Mouse (Mus musculus): ENCODE data around the gene Zswim8. TPM values are rescaled to one million over a fixed set of nuclear protein-coding genes. Genes with fewer than 3 reads are reported as not detected.

Zswim8 gene
- polyA plus RNA-seq, 1 experiment: 221 TPM

DNA sequence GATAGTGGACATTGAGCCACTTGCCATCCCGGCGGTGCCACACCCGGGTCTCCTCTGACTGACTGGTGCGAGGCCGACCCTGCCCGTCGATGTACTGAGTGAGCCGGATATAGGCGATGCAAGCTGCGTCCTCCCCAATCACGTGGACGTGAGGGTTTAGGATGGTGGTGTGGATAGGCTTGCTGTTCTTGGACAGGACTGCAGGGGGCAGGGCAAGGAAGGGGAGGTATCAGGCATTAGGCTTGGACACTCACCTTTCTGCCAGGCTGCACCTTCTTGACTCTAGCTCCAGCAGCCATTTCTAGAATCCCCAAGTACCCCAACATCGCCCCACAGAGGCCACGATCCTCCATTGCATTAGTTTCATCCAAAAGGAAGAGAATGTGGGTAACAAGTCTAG is 30.0 kb downstream of the Zswim8 start:
- peak; percentile 77 for TF ChIP-seq CTCF (IDR thresholded peaks at IDR 0.05; ENCODE audit: insufficient read depth, low read length)
- TF ChIP-seq POLR2A (IDR thresholded peaks at IDR 0.05; ENCODE audit: borderline replicate concordance, extremely low read depth, low read depth, low read length): no peak
- peak; percentile 70 for DNase-seq
- 35% methylated on average over 14 of the region's 14 CpGs for WGBS
- Histone ChIP-seq H3K4me1 (ENCODE audit: control insufficient read depth, insufficient read depth, low read length) (peaks cover 8% of the 10 kb centered on the region), H3K4me3 (replicated peaks; ENCODE audit: extremely low read depth, low read depth, low read length) (no peak overlapping the region)

DNA sequence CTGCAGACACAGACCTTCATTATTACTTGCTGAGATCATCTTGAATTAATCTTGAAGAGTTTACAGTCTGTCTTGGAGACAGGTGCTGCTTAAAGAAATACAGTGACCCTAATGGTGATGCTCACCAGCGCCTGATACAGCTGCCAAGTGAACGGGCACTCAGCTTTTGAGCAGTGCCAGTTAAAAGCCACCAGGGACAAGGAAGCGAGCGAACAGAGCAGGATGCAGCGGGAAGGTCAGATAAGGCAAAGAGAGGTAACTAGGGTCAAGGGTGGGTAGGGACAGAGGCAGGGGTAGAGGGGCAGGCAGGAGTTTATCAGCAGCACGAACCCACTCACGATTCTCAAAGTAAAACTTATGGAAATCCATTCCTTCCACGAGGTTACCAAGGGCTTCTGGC is 31.2 kb downstream of the Zswim8 start:
- WGBS: 82% methylated on average over 8 of the region's 8 CpGs
- peaks cover 2% of the 10 kb centered on the region; the same call in 1 of the 2 replicates for H3K4me1 ChIP-seq (ENCODE audit: control insufficient read depth, insufficient read depth, low read length)
- DNase-seq: no peak

DNA sequence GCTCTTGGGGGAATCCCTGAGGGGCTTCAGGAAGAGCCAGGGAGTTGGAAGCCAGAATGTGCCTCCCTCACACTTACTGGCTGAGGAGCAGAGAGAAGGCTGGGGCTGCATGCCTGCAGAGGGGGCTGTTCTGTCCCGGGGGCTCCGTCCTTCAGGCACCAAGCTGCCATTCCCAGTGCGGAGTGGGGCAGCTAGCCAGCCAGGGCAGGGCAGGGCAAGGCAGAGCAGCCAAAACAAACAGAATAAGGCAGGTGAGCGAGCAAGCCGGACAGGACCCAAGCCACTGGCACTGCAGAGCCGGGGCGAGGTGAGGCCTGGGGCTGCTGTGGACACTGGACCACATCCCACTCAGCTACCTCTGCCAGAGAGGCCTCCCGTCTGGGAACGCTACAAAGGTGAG is 33.9 kb downstream of the Zswim8 start:
- H3K4me3 ChIP-seq (replicated peaks; ENCODE audit: extremely low read depth, low read depth, low read length): no peak overlapping the region
- WGBS: 72% methylated on average over 9 of the region's 9 CpGs
- H3K4me1 ChIP-seq (ENCODE audit: control insufficient read depth, insufficient read depth, low read length): no peaks in the 10 kb centered on the region
- DNase-seq: peak; percentile 74
- TF ChIP-seq POLR2A (IDR thresholded peaks at IDR 0.05; ENCODE audit: borderline replicate concordance, extremely low read depth, low read depth, low read length) (no peak), CTCF (IDR thresholded peaks at IDR 0.05; ENCODE audit: insufficient read depth, low read length) (no peak)

More for the DNA sequence above, 31.2 kb downstream of the Zswim8 start:
- H3K4me3 ChIP-seq (replicated peaks; ENCODE audit: extremely low read depth, low read depth, low read length): no peak overlapping the region
- no peak for TF ChIP-seq POLR2A (IDR thresholded peaks at IDR 0.05; ENCODE audit: borderline replicate concordance, extremely low read depth, low read depth, low read length)
- TF ChIP-seq CTCF (IDR thresholded peaks at IDR 0.05; ENCODE audit: insufficient read depth, low read length): no peak

DNA sequence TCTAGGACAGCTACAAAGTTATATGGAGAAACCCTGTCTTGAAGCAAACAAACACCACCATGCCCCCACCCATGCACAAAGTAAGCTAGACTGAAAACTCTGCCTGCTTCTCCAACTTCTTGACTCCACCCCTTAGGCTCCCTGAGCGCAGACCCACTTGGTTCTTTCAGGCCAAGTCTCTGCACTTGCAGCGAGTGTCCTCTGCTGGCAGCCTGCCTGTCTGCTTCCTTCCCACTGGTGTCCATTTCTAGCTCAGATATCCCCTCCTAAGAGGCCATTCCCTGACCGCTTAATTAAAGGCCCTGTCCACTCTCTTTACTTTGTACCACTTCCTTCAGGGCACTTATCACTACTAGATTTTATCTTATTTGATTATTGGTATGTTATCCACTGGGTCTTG is 36.3 kb downstream of the Zswim8 start:
- WGBS: 41% methylated on average over 3 of the region's 3 CpGs
- TF ChIP-seq CTCF (IDR thresholded peaks at IDR 0.05; ENCODE audit: insufficient read depth, low read length) (no peak; the same call in 1 of the 2 replicates), POLR2A (IDR thresholded peaks at IDR 0.05; ENCODE audit: borderline replicate concordance, extremely low read depth, low read depth, low read length) (no peak)
- H3K4me3 ChIP-seq (replicated peaks; ENCODE audit: extremely low read depth, low read depth, low read length): no peak overlapping the region
- H3K4me1 ChIP-seq (ENCODE audit: control insufficient read depth, insufficient read depth, low read length): no peaks in the 10 kb centered on the region
- DNase-seq: no peak

DNA sequence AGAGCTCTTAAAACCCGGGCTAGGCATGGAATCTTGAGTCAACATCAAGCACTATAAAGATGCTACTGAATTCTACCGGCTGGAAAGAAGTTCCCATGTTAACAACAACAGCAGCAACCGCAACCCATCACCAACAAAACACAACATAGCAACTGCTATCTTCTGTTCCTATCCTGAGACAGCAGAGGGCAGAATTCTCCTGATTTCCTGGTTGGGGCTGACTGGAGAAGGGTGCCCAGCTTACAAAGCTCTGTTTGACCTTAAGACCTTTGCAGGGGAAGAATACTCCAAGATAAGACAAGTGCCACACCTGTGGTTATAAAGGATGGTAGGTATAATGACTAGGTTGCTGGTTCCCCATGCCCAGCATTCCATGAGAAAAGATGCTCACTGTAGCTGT is 39.6 kb downstream of the Zswim8 start:
- Histone ChIP-seq H3K4me1 (ENCODE audit: control insufficient read depth, insufficient read depth, low read length) (no peaks in the 10 kb centered on the region), H3K4me3 (replicated peaks; ENCODE audit: extremely low read depth, low read depth, low read length) (no peak overlapping the region)
- 67% methylated on average over 3 of the region's 3 CpGs for WGBS
- TF ChIP-seq POLR2A (IDR thresholded peaks at IDR 0.05; ENCODE audit: borderline replicate concordance, extremely low read depth, low read depth, low read length) (no peak), CTCF (IDR thresholded peaks at IDR 0.05; ENCODE audit: insufficient read depth, low read length) (no peak)
- DNase-seq: no peak

DNA sequence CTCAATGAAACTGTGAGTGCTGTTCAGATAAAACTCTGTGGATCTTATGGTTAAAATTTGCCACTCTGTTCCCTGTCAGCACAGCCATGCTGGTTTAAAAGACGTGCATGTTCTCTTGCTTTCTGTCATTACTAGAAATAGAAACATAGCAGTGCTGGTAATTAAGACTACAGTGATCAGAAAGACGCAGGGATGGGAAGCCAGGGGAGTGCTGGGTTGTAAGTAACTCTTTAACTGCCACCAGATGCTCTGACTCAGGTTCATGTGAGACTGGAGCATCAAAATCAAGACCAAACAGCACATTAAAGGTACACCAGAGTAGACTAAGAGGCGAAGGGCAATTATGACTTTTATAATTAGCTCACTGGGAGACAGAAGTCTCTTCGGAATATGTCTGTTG is 41.0 kb downstream of the Zswim8 start:
- no peak overlapping the region for H3K4me3 ChIP-seq (replicated peaks; ENCODE audit: extremely low read depth, low read depth, low read length)
- WGBS: 70% methylated on average over 4 of the region's 4 CpGs
- no peak for DNase-seq
- H3K4me1 ChIP-seq (ENCODE audit: control insufficient read depth, insufficient read depth, low read length): no peaks in the 10 kb centered on the region
- TF ChIP-seq POLR2A (IDR thresholded peaks at IDR 0.05; ENCODE audit: borderline replicate concordance, extremely low read depth, low read depth, low read length) (no peak), CTCF (IDR thresholded peaks at IDR 0.05; ENCODE audit: insufficient read depth, low read length) (no peak)

DNA sequence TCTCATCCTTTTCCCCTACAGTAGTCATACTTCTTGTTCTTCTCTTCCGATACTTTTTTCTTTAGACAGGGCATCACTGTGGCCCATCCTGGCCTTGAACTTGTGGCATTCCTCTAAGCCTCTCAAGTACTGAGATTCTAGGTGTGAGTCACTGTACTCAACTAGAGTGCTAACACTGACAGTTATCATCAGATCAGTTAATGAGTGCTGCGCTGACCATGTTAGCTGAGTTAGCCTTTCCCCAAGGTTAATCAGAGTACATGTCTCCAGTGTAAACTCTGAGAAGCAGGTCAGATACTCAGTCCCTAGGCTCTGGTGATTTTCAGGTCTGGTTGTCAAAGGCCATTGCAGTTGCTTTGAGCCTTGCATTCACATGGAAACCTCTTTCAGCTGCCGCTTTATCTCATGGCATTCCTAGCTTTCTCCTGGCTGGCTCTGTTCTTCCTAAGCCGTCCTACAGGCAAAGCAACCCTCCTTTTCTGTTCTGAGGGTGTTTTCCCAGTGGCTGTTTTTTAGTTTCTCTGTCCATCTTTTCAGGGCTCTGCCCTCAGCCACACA is 42.2 kb downstream of the Zswim8 start:
- DNase-seq: no peak
- TF ChIP-seq CTCF (IDR thresholded peaks at IDR 0.05; ENCODE audit: insufficient read depth, low read length) (no peak), POLR2A (IDR thresholded peaks at IDR 0.05; ENCODE audit: borderline replicate concordance, extremely low read depth, low read depth, low read length) (no peak)
- 87% methylated on average over 4 of the region's 4 CpGs for WGBS
- H3K4me1 ChIP-seq (ENCODE audit: control insufficient read depth, insufficient read depth, low read length): no peaks in the 10 kb centered on the region
- no peak overlapping the region for H3K4me3 ChIP-seq (replicated peaks; ENCODE audit: extremely low read depth, low read depth, low read length)

DNA sequence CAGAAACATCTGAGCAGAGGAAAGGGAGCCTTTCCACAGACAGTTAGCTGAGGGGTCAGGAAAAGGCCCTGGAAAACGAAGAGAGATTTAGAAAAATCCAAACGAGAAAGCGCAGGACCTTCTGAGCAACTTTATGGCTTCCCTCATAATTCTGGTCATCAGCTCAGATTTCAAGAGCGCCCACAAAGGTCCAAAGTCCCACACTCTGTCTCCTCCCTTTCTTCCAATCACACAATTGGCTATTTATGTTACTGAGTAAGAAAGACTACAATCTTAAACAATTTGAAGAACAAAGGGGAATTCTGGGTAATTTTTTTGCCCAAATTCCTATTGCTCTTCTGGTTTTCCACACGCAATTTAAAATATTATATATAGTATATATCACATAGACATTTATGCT is 43.2 kb downstream of the Zswim8 start:
- no peak overlapping the region for H3K4me3 ChIP-seq (replicated peaks; ENCODE audit: extremely low read depth, low read depth, low read length)
- H3K4me1 ChIP-seq (ENCODE audit: control insufficient read depth, insufficient read depth, low read length): no peaks in the 10 kb centered on the region
- no peak for TF ChIP-seq POLR2A (IDR thresholded peaks at IDR 0.05; ENCODE audit: borderline replicate concordance, extremely low read depth, low read depth, low read length)
- no peak for TF ChIP-seq CTCF (IDR thresholded peaks at IDR 0.05; ENCODE audit: insufficient read depth, low read length)
- 94% methylated on average over 5 of the region's 5 CpGs for WGBS
- no peak for DNase-seq

DNA sequence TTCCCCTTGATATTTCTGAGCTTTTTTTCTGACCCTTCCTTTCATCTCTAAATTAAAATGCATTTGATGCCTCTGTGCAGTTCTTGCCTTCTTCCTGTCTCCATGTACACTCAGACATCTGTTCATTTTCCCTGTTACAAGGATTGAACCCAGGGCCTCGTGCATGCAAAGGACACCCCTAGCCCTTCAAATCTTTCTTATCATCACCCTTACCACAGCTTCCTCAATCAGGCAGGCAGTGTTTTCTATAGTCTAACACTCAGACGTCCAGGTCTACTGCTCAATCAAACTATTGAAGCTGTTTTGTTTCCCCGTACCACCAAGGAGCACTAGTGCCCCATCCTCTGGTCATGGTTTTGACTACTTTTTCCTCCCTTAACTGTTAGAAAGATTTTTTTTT is 46.4 kb downstream of the Zswim8 start:
- no peak for DNase-seq
- no peak for TF ChIP-seq POLR2A (IDR thresholded peaks at IDR 0.05; ENCODE audit: borderline replicate concordance, extremely low read depth, low read depth, low read length)
- no peak for TF ChIP-seq CTCF (IDR thresholded peaks at IDR 0.05; ENCODE audit: insufficient read depth, low read length)
- 75% methylated on average over 3 of the region's 3 CpGs for WGBS
- Histone ChIP-seq H3K4me3 (replicated peaks; ENCODE audit: extremely low read depth, low read depth, low read length) (no peak overlapping the region), H3K4me1 (ENCODE audit: control insufficient read depth, insufficient read depth, low read length) (no peaks in the 10 kb centered on the region)

DNA sequence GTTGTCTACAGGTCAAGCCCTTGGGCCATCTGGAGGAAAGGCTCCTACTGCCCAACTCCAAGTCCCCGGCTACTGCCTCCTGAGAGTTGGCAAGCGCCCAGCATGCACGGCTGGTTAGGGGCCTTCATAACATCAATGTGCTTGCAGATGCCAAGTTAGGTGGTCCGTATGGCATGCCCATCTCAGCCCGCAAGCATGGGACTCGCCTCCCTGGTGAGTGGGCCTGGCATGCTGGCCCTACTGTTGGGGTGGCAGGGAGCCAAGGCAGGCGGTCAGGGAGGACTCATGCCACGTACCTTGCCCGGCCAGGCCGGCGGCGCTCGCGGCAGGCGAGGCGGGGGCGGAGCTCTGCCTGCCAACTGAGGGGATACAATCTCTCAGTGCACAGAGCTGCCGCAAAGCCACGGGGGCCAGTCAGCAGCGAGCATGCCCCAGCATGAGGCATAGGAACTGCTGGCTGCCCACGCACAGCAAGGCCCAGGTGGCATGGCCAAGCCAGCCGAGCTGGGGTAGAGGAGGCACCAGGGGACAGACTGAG is 50.1 kb downstream of the Zswim8 start:
- DNase-seq: no peak
- Histone ChIP-seq H3K4me1 (ENCODE audit: control insufficient read depth, insufficient read depth, low read length) (no peaks in the 10 kb centered on the region), H3K4me3 (replicated peaks; ENCODE audit: extremely low read depth, low read depth, low read length) (no peak overlapping the region)
- no peak for TF ChIP-seq CTCF (IDR thresholded peaks at IDR 0.05; ENCODE audit: insufficient read depth, low read length)
- WGBS: 89% methylated on average over 22 of the region's 22 CpGs

Data from lung, adult 2 months (tissue).